Mouse (Mus musculus): Measurements from ENCODE around the gene Fcgr4.
"Not testable (repeated sequence)": the region's sequence is repeated elsewhere in the genome, so short reads cannot be mapped to it uniquely, and the experiment has no call there.

The Fcgr4 gene

GRCm38 (mm10) chr1:171018737-171019136, at the start of gene Fcgr4:
TSS of gene Fcgr4 (plus strand) at chr1:171018920.
- in situ Hi-C loops (cut with MboI; ENCODE audit: low pct_unique_long_range_greater_than_20kb in 1 of 2, low sequenced_read_pairs in 2 of 2, unreplicated experiment in 1 of 2): no loop called here

GRCm38 (mm10) chr1:170972494-170972893, 46.2 kb upstream of the Fcgr4 start:
- in situ Hi-C loops (cut with MboI; ENCODE audit: low pct_unique_long_range_greater_than_20kb in 1 of 2, low sequenced_read_pairs in 2 of 2, unreplicated experiment in 1 of 2): no loop called here

GRCm38 (mm10) chr1:170972936-170973335, 45.8 kb upstream of the Fcgr4 start:
- in situ Hi-C loops (cut with MboI; ENCODE audit: low pct_unique_long_range_greater_than_20kb in 1 of 2, low sequenced_read_pairs in 2 of 2, unreplicated experiment in 1 of 2): no loop called here

GRCm38 (mm10) chr1:170974171-170974570, 44.5 kb upstream of the Fcgr4 start:
- in situ Hi-C loops (cut with MboI; ENCODE audit: low pct_unique_long_range_greater_than_20kb in 1 of 2, low sequenced_read_pairs in 2 of 2, unreplicated experiment in 1 of 2): no loop called here

DNA sequence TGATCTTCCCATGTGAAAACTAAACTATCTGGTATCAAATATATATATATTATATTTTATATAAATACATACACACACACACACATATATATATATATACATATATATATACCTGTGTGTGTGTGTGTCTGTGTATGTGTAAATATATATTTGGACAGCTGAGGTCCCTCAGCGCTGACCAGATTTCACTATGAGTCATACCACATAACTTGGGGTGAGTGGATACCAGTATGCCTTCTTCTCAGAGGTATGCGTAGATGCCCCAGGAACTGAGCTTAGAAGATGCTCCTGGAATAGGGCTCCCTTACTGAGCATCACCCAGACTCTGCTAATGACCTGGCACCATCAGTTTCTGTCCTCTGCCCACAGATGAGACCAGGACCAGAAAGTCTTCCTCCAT, 44.0 kb upstream of the Fcgr4 start:
- in situ Hi-C loops (cut with MboI; ENCODE audit: low pct_unique_long_range_greater_than_20kb in 1 of 2, low sequenced_read_pairs in 2 of 2, unreplicated experiment in 1 of 2): no loop called here

DNA sequence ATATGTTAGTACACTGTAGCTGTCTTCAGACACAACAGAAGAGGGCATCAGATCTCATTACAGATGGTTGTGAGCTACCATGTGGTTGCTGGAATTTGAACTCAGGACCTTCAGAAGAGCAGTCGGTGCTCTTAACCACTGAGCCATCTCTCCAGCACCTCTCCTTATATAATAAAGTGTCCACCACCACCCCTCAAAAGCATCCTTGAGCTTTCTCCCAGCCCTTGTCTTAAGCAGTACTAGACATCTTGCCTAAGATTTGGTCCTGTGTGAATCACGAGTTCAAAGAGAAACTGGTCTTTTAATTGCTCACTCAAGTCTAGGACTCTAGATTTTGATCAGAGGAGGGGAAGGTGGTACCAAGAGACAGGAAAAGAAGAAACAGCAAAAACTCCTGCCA, 43.4 kb upstream of the Fcgr4 start:
- in situ Hi-C loops (cut with MboI; ENCODE audit: low pct_unique_long_range_greater_than_20kb in 1 of 2, low sequenced_read_pairs in 2 of 2, unreplicated experiment in 1 of 2): not testable (repeated sequence)

DNA sequence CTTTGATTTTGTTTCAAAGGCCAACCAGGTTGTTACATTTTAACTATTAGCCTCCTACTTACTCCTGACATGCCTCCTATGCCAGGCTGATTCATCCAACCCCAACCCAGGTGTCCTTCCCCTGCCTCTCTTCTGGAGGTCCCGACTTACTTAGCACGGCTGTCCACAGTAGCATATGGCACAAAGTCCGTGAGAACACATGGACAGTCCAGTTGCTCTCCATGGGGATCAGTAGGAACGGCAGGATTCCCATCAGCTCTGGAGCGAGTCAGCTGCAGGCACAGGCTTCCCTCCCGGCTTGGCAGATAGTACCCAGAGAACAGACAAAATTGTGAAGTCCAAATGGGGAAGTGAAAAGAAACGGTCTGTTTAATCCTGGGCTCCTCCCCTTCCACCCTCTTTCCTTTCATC, 43.0 kb upstream of the Fcgr4 start:
- in situ Hi-C loops (cut with MboI; ENCODE audit: low pct_unique_long_range_greater_than_20kb in 1 of 2, low sequenced_read_pairs in 2 of 2, unreplicated experiment in 1 of 2): no loop called here

GRCm38 (mm10) chr1:170976447-170976846, 42.3 kb upstream of the Fcgr4 start, which contains the start of gene Fcgr2b:
TSS of gene Fcgr2b (minus strand) at chr1:170976547.
- in situ Hi-C loops (cut with MboI; ENCODE audit: low pct_unique_long_range_greater_than_20kb in 1 of 2, low sequenced_read_pairs in 2 of 2, unreplicated experiment in 1 of 2): no loop called here

- in situ Hi-C loops (cut with MboI; ENCODE audit: low pct_unique_long_range_greater_than_20kb in 1 of 2, low sequenced_read_pairs in 2 of 2, unreplicated experiment in 1 of 2): no loop called here
Measured at GRCm38 (mm10) chr1:170978601-170979000, 40.1 kb upstream of the Fcgr4 start.

DNA sequence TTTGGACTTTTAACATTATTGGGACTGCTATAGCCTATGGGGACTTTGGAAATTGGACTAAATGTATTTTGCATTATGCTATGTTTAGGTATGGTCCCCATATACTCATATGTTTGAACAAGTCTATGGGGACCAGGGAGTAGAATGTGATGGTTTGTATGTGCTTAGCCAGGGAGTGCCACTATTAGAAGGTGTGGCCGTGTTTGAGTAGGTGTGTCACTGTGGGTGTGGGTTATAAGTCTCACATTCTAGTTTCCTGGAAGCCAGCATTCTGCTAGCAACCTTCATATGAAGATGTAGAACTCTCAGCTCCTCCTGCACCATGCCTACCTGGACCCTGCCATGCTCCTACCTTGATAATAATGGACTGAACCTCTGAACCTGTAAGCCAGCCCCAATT, 37.0 kb upstream of the Fcgr4 start:
- in situ Hi-C loops (cut with MboI; ENCODE audit: low pct_unique_long_range_greater_than_20kb in 1 of 2, low sequenced_read_pairs in 2 of 2, unreplicated experiment in 1 of 2): loop anchor here (5.0 kb wide), 1 partner anchor 74 kb away; no protein-coding TSS in a partner anchor

DNA sequence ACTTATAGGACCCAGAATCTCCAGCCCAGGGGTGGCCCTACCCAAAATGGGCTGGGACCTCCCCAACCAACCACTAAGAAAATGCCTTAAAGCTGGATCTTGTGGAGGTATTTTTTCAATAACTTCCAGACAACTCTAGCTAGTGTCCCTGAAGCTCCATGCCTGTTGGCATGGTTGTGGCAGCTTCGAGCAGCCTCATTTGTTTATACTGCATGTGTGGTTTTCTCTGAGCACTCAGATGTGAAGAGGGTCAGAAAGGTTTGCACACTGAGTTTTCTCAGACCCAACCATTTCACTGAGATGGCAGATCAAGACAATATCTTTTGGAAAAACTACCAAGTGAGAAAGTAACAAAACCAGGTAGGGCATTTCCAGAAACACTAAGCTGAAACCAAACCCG, 36.4 kb upstream of the Fcgr4 start:
- in situ Hi-C loops (cut with MboI; ENCODE audit: low pct_unique_long_range_greater_than_20kb in 1 of 2, low sequenced_read_pairs in 2 of 2, unreplicated experiment in 1 of 2): loop anchor here (5.0 kb wide), 1 partner anchor 75 kb away; no protein-coding TSS in a partner anchor

- in situ Hi-C loops (cut with MboI; ENCODE audit: low pct_unique_long_range_greater_than_20kb in 1 of 2, low sequenced_read_pairs in 2 of 2, unreplicated experiment in 1 of 2): loop anchor here (5.0 kb wide), 1 partner anchor 76 kb away; no protein-coding TSS in a partner anchor
Measured at GRCm38 (mm10) chr1:170983066-170983465, 35.7 kb upstream of the Fcgr4 start.

DNA sequence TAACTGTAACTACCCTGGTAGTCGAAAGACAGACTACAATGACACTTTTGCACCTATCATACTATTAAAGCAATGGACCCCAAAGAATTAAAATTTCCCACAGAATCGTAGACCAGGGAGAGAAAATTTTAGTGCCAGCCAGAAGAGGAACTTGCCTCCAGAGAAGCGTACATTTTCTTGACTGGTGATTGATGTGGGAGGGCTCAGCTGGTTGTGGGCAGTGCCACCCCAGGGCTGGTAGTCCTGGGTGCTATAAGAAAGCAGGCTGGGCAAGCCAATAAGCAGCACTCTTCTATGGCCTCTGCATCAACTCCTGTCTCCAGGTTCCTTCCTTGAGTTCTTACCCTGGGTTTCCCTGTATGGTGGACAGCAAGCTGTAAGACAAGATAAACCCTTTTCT, 33.6 kb upstream of the Fcgr4 start:
- in situ Hi-C loops (cut with MboI; ENCODE audit: low pct_unique_long_range_greater_than_20kb in 1 of 2, low sequenced_read_pairs in 2 of 2, unreplicated experiment in 1 of 2): no loop called here

DNA sequence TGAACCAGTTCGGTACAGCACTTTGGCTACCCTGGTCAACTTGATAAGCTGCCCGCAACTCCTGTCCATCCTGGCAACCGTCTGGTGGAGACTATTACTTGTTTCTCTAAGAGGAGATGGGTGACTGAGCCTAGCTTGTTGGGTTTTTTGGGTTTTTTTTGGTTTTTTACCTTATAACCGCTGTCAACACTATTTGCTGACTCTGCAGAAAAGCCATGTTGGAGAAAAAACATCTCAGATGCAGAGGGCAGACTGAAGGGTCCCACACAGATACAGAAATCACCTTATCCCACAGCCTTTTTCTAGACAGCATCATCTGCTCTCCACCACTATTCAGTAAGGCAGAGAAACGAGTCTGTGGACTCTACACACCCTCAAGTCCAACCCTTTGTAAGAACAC, 32.9 kb upstream of the Fcgr4 start:
- in situ Hi-C loops (cut with MboI; ENCODE audit: low pct_unique_long_range_greater_than_20kb in 1 of 2, low sequenced_read_pairs in 2 of 2, unreplicated experiment in 1 of 2): no loop called here

DNA sequence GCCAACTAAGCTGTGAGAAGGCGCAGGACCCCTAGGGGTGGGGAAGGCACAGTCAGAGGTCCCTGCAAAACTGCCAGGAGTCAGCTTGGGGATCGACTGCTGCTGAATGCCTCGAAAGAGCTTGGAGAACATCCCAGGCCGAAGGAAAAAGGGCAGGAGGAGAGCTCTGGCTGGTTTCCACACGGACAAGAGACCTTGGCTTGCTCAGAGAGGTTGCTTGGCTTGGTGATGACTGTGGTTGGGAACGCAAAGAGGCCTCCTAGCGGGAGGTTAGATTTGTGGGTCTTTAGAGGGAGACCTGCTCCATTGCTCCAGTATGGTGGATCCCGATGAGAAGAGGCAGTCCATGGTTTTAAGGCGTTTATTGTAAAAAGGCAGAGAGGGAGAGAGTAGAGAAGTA, 29.1 kb upstream of the Fcgr4 start:
- in situ Hi-C loops (cut with MboI; ENCODE audit: low pct_unique_long_range_greater_than_20kb in 1 of 2, low sequenced_read_pairs in 2 of 2, unreplicated experiment in 1 of 2): no loop called here

- in situ Hi-C loops (cut with MboI; ENCODE audit: low pct_unique_long_range_greater_than_20kb in 1 of 2, low sequenced_read_pairs in 2 of 2, unreplicated experiment in 1 of 2): no loop called here
Measured at GRCm38 (mm10) chr1:170992550-170992949, 26.2 kb upstream of the Fcgr4 start.

GRCm38 (mm10) chr1:170996034-170996433, 22.7 kb upstream of the Fcgr4 start:
- in situ Hi-C loops (cut with MboI; ENCODE audit: low pct_unique_long_range_greater_than_20kb in 1 of 2, low sequenced_read_pairs in 2 of 2, unreplicated experiment in 1 of 2): no loop called here

GRCm38 (mm10) chr1:170996753-170997152, 22.0 kb upstream of the Fcgr4 start:
- in situ Hi-C loops (cut with MboI; ENCODE audit: low pct_unique_long_range_greater_than_20kb in 1 of 2, low sequenced_read_pairs in 2 of 2, unreplicated experiment in 1 of 2): no loop called here

DNA sequence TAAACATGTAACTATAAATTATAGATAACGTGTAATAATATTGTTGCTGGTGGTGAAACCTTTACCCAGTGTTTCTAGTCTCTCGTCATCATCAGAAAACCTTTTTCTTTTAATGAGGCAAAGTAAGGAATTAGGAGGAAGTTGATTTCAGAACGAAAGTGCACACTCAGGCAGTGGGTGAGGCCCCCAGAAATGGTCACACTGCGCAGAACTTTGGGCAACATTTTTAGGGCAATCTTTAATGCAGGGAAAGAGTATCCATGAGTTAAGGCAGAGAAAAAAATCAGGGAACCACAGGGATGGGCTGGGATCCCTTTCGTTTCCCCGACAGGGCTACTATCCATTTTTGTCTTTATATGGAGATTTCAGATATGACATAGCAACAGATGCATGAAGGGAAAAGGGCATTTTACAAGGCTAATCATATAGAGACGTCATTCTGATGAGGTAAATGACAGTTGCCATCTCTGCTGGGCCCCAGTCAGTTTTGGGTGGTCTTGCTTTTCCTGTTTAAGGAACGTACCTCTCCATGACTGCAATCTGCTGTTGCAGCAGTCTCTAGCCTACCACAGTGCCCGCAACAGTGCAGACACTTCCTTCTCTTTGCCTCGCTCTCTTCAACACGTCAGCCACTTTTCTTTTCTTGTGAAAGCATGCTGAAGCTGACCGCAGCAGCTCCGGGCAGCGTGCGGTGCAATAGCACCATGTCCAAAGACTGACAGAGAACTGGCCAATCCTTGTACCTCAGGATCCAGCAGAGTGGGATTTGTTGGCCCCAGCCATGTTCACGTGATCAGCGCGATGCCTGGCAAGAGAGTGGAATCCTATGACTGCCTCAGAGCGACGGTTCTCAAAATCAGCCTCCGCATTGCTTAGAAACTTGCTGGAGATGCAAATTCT, 20.7 kb upstream of the Fcgr4 start:
- in situ Hi-C loops (cut with MboI; ENCODE audit: low pct_unique_long_range_greater_than_20kb in 1 of 2, low sequenced_read_pairs in 2 of 2, unreplicated experiment in 1 of 2): no loop called here

GRCm38 (mm10) chr1:170999811-171000210, 18.9 kb upstream of the Fcgr4 start:
- in situ Hi-C loops (cut with MboI; ENCODE audit: low pct_unique_long_range_greater_than_20kb in 1 of 2, low sequenced_read_pairs in 2 of 2, unreplicated experiment in 1 of 2): no loop called here
